Mouse (Mus musculus): ENCODE measurements at regions not wholly inside any gene's neighbourhood (a gene's known extent, or its start where the extent isn't known, plus 50 kb on each side); places are given as distances from the start of the nearest gene placed in this dataset.
A peak's percentile ranks its signal among the peaks of the same experiment; 100 is the strongest.

DNA sequence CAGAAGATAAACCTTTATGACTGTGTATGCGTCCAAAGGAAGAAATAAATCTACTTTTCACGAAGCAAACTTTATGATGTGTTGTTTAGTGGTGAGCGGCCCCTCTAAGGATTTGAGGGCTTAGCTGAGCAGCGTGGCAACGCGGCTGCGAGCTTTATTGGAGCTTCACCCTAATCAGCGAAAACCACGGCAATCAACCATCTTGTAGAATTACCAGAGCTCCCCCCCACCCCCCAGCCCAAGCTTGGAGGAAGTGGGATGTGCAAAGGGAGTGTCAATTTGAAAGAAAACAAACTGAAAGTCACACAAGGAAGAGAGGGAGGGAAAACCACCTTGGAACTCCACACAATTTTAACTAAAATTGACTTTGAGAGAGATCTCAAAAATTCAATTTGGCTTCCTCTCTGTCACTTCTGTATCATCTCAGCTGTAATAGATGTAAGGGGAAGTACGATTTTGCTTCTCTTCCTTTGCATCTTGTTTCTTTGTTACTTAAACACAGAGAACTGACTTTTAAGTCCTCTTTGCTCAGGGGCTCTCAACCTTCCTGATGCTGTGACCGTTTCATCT lies 229.1 kb upstream of the Satb1 start:
- H3K36me3 ChIP-seq (ENCODE audit: control insufficient read depth, insufficient read depth, low read length): no peaks in the 10 kb centered on the region
- H3K4me3 ChIP-seq (ENCODE audit: insufficient read depth, low read depth, low read length): no peak overlapping the region
- H3K27me3 ChIP-seq (replicated peaks; ENCODE audit: control insufficient read depth, insufficient read depth, low read length): no peaks in the 10 kb centered on the region
- WGBS: 15% methylated on average over 11 of the region's 11 CpGs
- no peak for TF ChIP-seq POLR2A (IDR thresholded peaks at IDR 0.05; ENCODE audit: low read depth, low read length)
- TF ChIP-seq CTCF (conservative IDR thresholded peaks at IDR 0.05; ENCODE audit: insufficient read depth, insufficient read length, low read depth, low read length): no peak
- H3K4me1 ChIP-seq (ENCODE audit: control insufficient read depth, insufficient read depth, low read length): no peaks in the 10 kb centered on the region
- no peak overlapping the region for H3K27ac ChIP-seq (ENCODE audit: insufficient read depth, low read depth, low read length)
- DNase-seq: no peak

DNA sequence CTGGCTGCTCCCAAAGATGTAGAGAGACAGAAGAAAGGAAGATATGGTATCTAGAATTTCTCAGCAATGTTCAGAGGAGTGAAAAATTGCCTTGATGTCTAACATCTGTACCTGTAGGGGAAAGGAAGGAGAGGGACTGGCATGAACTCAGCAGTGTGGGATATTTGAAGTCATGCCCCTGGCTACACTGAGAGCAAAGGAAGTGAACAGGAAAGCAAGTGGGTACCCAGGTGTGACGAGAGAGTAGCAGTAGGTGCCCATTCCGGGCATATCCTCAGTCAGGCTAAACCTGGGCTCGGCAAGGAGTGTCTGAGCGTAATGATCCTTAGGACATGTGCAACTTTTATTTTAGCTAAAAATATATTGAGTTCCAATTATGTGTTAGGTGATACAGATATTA lies 203.4 kb upstream of the Satb1 start:
- no peaks in the 10 kb centered on the region for H3K36me3 ChIP-seq (ENCODE audit: control insufficient read depth, insufficient read depth, low read length)
- DNase-seq: no peak
- no peaks in the 10 kb centered on the region; the same call in 1 of the 2 replicates for H3K27me3 ChIP-seq (replicated peaks; ENCODE audit: control insufficient read depth, insufficient read depth, low read length)
- TF ChIP-seq CTCF (conservative IDR thresholded peaks at IDR 0.05; ENCODE audit: insufficient read depth, insufficient read length, low read depth, low read length) (no peak), POLR2A (IDR thresholded peaks at IDR 0.05; ENCODE audit: low read depth, low read length) (no peak)
- H3K4me1 ChIP-seq (ENCODE audit: control insufficient read depth, insufficient read depth, low read length): no peaks in the 10 kb centered on the region
- WGBS: 61% methylated on average over 4 of the region's 4 CpGs
- no peak overlapping the region for H3K4me3 ChIP-seq (ENCODE audit: insufficient read depth, low read depth, low read length)
- H3K27ac ChIP-seq (ENCODE audit: insufficient read depth, low read depth, low read length): no peak overlapping the region

DNA sequence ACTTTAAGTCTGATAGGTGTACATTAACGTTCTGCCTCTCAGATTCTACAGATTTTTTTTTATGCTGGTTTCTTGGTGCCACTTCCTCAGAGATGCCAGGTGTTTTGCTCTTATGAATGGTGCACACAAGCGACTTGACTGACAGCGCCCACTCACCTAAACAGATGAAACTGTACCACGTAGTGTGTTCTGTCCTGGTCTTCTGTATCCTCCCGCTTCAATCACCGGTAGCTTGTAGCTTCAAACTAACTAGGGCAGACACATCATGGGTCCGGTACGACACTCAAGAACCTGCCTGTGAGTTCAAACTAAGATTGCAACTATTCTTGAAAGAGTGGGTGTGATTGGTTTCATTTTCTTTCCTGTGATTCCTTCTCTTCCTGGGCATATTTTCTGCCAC lies 198.0 kb upstream of the Satb1 start:
- H3K27ac ChIP-seq (ENCODE audit: insufficient read depth, low read depth, low read length): no peak overlapping the region
- no peak overlapping the region for H3K4me3 ChIP-seq (ENCODE audit: insufficient read depth, low read depth, low read length)
- WGBS: 92% methylated on average over 8 of the region's 8 CpGs
- TF ChIP-seq CTCF (conservative IDR thresholded peaks at IDR 0.05; ENCODE audit: insufficient read depth, insufficient read length, low read depth, low read length) (no peak), POLR2A (IDR thresholded peaks at IDR 0.05; ENCODE audit: low read depth, low read length) (no peak)
- no peaks in the 10 kb centered on the region; the same call in 1 of the 2 replicates for H3K27me3 ChIP-seq (replicated peaks; ENCODE audit: control insufficient read depth, insufficient read depth, low read length)
- H3K36me3 ChIP-seq (ENCODE audit: control insufficient read depth, insufficient read depth, low read length): no peaks in the 10 kb centered on the region
- no peaks in the 10 kb centered on the region for H3K4me1 ChIP-seq (ENCODE audit: control insufficient read depth, insufficient read depth, low read length)
- no peak for DNase-seq

DNA sequence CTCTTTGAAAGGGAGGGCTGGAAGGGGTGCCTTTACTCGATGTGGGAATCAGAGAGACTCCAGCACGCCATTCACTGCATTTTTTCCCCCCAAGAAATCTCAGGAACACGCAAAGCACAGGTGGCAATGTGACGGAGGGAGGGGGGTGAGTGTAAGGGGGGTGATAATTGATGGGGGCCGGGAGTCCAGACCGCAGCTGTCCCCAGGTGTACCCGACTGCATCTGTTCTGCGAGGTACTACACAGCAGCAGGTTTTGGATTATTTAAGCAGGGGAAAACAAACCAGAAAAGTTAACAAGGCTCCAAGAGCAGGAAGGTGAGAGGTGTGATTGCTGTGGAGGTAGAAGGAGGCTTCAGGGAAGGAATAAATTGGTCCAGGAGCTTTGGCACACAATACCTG lies 153.8 kb upstream of the Satb1 start:
- no peaks in the 10 kb centered on the region for H3K4me1 ChIP-seq (ENCODE audit: control insufficient read depth, insufficient read depth, low read length)
- WGBS: 67% methylated on average over 8 of the region's 8 CpGs
- H3K4me3 ChIP-seq (ENCODE audit: insufficient read depth, low read depth, low read length): no peak overlapping the region
- no peak for DNase-seq
- H3K36me3 ChIP-seq (ENCODE audit: control insufficient read depth, insufficient read depth, low read length): no peaks in the 10 kb centered on the region
- H3K27ac ChIP-seq (ENCODE audit: insufficient read depth, low read depth, low read length): no peak overlapping the region
- no peaks in the 10 kb centered on the region; the same call in 1 of the 2 replicates for H3K27me3 ChIP-seq (replicated peaks; ENCODE audit: control insufficient read depth, insufficient read depth, low read length)
- TF ChIP-seq CTCF (conservative IDR thresholded peaks at IDR 0.05; ENCODE audit: insufficient read depth, insufficient read length, low read depth, low read length): no peak
- no peak for TF ChIP-seq POLR2A (IDR thresholded peaks at IDR 0.05; ENCODE audit: low read depth, low read length)

DNA sequence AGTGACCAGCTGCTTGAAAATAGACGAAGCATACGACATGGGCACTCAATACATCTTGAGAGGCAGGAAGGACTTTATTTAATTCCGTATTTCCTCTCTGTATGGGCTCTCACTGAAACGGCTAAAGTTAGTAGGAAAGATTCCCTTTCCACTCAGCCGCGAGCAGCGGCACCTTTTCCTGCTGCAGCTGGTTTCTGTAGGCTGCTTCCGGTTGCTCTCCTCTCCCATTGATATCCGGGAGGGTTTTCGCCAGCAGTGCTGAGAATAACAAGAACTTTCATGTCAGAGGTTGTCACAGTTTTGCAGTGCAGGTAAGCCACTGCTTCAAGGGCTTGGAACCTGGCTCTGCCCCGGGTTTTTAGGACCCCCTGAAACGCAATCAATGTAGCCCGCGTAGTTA lies 153.1 kb upstream of the Satb1 start:
- Histone ChIP-seq H3K27ac (ENCODE audit: insufficient read depth, low read depth, low read length) (no peak overlapping the region), H3K27me3 (replicated peaks; ENCODE audit: control insufficient read depth, insufficient read depth, low read length) (no peaks in the 10 kb centered on the region; the same call in 1 of the 2 replicates), H3K4me3 (ENCODE audit: insufficient read depth, low read depth, low read length) (no peak overlapping the region), H3K4me1 (ENCODE audit: control insufficient read depth, insufficient read depth, low read length) (no peaks in the 10 kb centered on the region), H3K36me3 (ENCODE audit: control insufficient read depth, insufficient read depth, low read length) (no peaks in the 10 kb centered on the region)
- TF ChIP-seq POLR2A (IDR thresholded peaks at IDR 0.05; ENCODE audit: low read depth, low read length): no peak
- TF ChIP-seq CTCF (conservative IDR thresholded peaks at IDR 0.05; ENCODE audit: insufficient read depth, insufficient read length, low read depth, low read length): no peak
- WGBS: 60% methylated on average over 14 of the region's 14 CpGs
- DNase-seq: no peak

DNA sequence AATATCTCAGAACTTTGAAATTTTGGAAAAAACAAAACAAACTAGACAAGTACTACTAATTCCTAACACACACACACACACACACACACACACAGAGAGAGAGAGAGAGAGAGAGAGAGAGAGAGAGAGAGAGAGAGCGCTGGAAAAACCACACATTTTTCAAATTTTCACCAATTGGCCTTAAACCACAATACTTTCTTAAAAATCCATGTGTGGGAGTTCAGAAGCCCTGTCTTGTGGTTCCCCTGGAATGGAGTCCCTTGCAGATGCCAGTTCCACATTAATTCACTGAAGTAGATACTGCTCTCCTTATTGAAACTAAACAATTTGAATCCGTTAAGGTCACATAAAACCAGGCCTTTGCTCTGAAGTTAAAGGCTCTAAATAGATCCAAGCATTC lies 146.0 kb upstream of the Satb1 start:
- no peak overlapping the region for H3K27ac ChIP-seq (ENCODE audit: insufficient read depth, low read depth, low read length)
- WGBS: 73% methylated on average over 2 of the region's 2 CpGs
- no peaks in the 10 kb centered on the region for H3K36me3 ChIP-seq (ENCODE audit: control insufficient read depth, insufficient read depth, low read length)
- no peak overlapping the region for H3K4me3 ChIP-seq (ENCODE audit: insufficient read depth, low read depth, low read length)
- H3K4me1 ChIP-seq (ENCODE audit: control insufficient read depth, insufficient read depth, low read length): no peaks in the 10 kb centered on the region
- no peak for DNase-seq
- TF ChIP-seq POLR2A (IDR thresholded peaks at IDR 0.05; ENCODE audit: low read depth, low read length) (no peak), CTCF (conservative IDR thresholded peaks at IDR 0.05; ENCODE audit: insufficient read depth, insufficient read length, low read depth, low read length) (no peak)
- no peaks in the 10 kb centered on the region for H3K27me3 ChIP-seq (replicated peaks; ENCODE audit: control insufficient read depth, insufficient read depth, low read length)

DNA sequence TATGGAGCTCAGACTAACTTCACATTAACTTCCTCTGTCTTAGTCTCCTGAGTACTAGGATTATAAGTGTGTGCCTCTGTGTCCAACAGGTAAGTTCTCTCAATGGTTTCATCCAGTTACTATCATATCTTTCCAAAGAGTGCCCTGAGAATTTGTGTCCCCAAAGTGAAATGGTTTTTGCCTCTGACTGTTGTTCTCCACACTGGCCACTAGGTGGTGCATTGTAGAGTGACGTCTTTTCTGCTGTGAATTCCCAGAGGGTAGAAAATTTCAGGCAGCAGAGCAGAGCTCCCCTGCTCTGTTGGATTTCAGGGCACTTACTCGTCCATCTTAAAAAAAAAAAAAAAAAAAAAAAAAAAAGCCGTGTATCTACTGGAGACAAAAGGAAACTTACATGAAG lies 138.4 kb upstream of the Satb1 start:
- H3K4me3 ChIP-seq (ENCODE audit: insufficient read depth, low read depth, low read length): no peak overlapping the region
- H3K4me1 ChIP-seq (ENCODE audit: control insufficient read depth, insufficient read depth, low read length): no peaks in the 10 kb centered on the region
- 37% methylated on average over 3 of the region's 3 CpGs for WGBS
- no peaks in the 10 kb centered on the region for H3K27me3 ChIP-seq (replicated peaks; ENCODE audit: control insufficient read depth, insufficient read depth, low read length)
- DNase-seq: no peak
- no peak for TF ChIP-seq POLR2A (IDR thresholded peaks at IDR 0.05; ENCODE audit: low read depth, low read length)
- TF ChIP-seq CTCF (conservative IDR thresholded peaks at IDR 0.05; ENCODE audit: insufficient read depth, insufficient read length, low read depth, low read length): 0 out of 2 replicates have a peak, but pooled peaks have one; percentile 17
- no peaks in the 10 kb centered on the region for H3K36me3 ChIP-seq (ENCODE audit: control insufficient read depth, insufficient read depth, low read length)
- no peak overlapping the region for H3K27ac ChIP-seq (ENCODE audit: insufficient read depth, low read depth, low read length)
